Mouse (Mus musculus): ENCODE results near the gene Ccl12.
A peak's percentile ranks its signal among the peaks of the same experiment; 100 is the strongest.

Gene Ccl12

DNA sequence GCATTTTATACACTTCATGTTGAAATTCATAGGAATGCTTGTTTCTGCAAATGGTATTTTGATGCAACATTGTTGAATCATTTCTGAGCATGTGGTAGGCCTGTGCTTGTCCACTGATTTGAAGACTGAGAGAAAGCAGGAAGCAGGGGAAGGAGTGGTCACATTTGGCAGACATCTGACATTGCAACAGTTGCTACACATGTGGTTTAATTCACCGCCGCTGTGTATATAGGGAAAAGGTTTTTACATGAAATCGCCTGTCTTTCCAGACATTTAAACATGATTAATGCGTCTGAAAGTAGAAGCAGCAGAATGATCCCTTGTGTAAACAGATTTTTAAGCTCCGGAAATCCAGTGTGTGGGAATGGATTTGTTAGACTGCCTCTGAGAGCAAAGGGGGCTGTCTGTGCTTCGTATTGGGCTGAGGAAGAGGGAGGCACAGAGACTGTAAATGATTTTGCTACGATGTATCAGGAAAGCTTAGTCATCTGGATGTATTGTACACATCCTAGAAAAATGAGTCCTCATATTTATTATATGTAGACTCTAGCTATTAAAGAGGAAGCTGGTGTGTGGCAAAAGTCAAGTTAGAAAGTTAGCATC, 37.9 kb downstream of the Ccl12 start:
- DNase-seq, result peak; percentile 47
